Mouse (Mus musculus) midbrain, embryonic 12.5 days (tissue): ENCODE data around the gene Gm45717. TPM values are rescaled to one million over a fixed set of nuclear protein-coding genes. Genes with fewer than 3 reads are reported as not detected.
A peak's percentile ranks its signal among the peaks of the same experiment; 100 is the strongest.

Experiments used
- ATAC-seq: fragments of 200-750 bp; cut with Nextera tagmentation; 2 replicates; pipeline ENCODE4 v1.8.0; 2017; ENCODE audit warnings: low read depth, moderate TSS enrichment, moderate library complexity; ENCODE audit not compliant: low FRiP score
- H3K27ac ChIP-seq: fragments of 300-500 bp; sonication (generic); replicated peaks from 2 replicates; pipeline ENCODE4 v1.5.1; 2016; ENCODE audit warnings: mild to moderate bottlenecking
- H3K27me3 ChIP-seq: fragments of 300-500 bp; sonication (generic); 2 replicates; pipeline ENCODE4 v1.6.1; 2016; ENCODE audit warnings: mild to moderate bottlenecking
- H3K36me3 ChIP-seq: fragments of 300-500 bp; sonication (generic); 2 replicates; pipeline ENCODE4 v1.6.1; 2016
- H3K4me1 ChIP-seq: fragments of 300-500 bp; sonication (generic); 2 replicates; pipeline ENCODE4 v1.6.1; 2016
- H3K4me2 ChIP-seq: fragments of 300-500 bp; sonication (generic); replicated peaks from 2 replicates; pipeline ENCODE4 v1.6.1; 2016; ENCODE audit warnings: mild to moderate bottlenecking, moderate library complexity
- H3K4me3 ChIP-seq: fragments of 300-500 bp; sonication (generic); 2 replicates; pipeline ENCODE4 v1.5.1; 2016; ENCODE audit warnings: mild to moderate bottlenecking
- H3K9ac ChIP-seq: fragments of 300-500 bp; sonication (generic); replicated peaks from 2 replicates; pipeline ENCODE4 v1.6.1; 2016; ENCODE audit warnings: mild to moderate bottlenecking, moderate library complexity
- H3K9me3 ChIP-seq: fragments of 300-500 bp; sonication (generic); 2 replicates; pipeline ENCODE4 v1.6.1; 2016; ENCODE audit warnings: mild to moderate bottlenecking
- WGBS: fragments of 180-500 bp; shearing (Covaris S2); methylation state at CpG from one replicate; pipeline ENCODE4 v1.1.7; 2016; 5-methylcytosine and 5-hydroxymethylcytosine counted together
- polyA plus RNA-seq: library from polyadenylated mRNA; unstranded; fragments of >200 nt; fragmentation: Nextera tagmentation; extraction: Ambion mirVana; gene quantifications from 2 replicates; pipeline ENCODE4 v1.2.1, GENCODE M21; 2016

Gene Gm45717
- not detected in 2 replicates for polyA plus RNA-seq

GRCm38 (mm10) chr7:140955758-140956555 lies at the start of gene Gm45717, which contains the start of gene Ifitm2:
Gene Gm45717, minus strand, starts transcription at chr7:140955937.
Gene Ifitm2, minus strand, starts transcription at chr7:140955987.
- Histone ChIP-seq H3K27me3 (0 out of 2 replicates have a peak, but pooled peaks cover 4% of the 10 kb centered on the region), H3K9ac (peak within 1 kb of the TSS; percentile 41), H3K4me3 (peak within 1 kb of the TSS; percentile 34), H3K9me3 (no peaks in the 10 kb centered on the region), H3K36me3 (no peaks in the 10 kb centered on the region), H3K27ac (no peak within 1 kb of the TSS), H3K4me2 (peak within 1 kb of the TSS; percentile 48), H3K4me1 (peaks cover 30% of the 10 kb centered on the region)
- peak; percentile 59; the same call in 1 of the 2 replicates for ATAC-seq
- 22% methylated on average over 11 of the region's 11 CpGs for WGBS

- no peaks in the 10 kb centered on the region for H3K36me3 ChIP-seq
- no peak overlapping the region for H3K9ac ChIP-seq
- H3K9me3 ChIP-seq: no peaks in the 10 kb centered on the region
- 85% methylated on average over 5 of the region's 5 CpGs for WGBS
- no peak for ATAC-seq
- no peaks in the 10 kb centered on the region for H3K27me3 ChIP-seq
- H3K27ac ChIP-seq: no peak overlapping the region
- no peak overlapping the region for H3K4me2 ChIP-seq
- H3K4me1 ChIP-seq: peaks cover 1% of the 10 kb centered on the region; the same call in 1 of the 2 replicates
- H3K4me3 ChIP-seq: no peak overlapping the region
Observed at GRCm38 (mm10) chr7:141003248-141004010, 47.7 kb upstream of the Gm45717 start.

- H3K27ac ChIP-seq: no peak overlapping the region
- H3K9ac ChIP-seq: no peak overlapping the region
- no peak overlapping the region for H3K4me3 ChIP-seq
- no peaks in the 10 kb centered on the region for H3K4me1 ChIP-seq
- 76% methylated on average over 15 of the region's 15 CpGs for WGBS
- no peaks in the 10 kb centered on the region for H3K27me3 ChIP-seq
- no peak overlapping the region for H3K4me2 ChIP-seq
- H3K9me3 ChIP-seq: no peaks in the 10 kb centered on the region
- H3K36me3 ChIP-seq: no peaks in the 10 kb centered on the region
- ATAC-seq: no peak
Observed at GRCm38 (mm10) chr7:141000881-141001708, 45.4 kb upstream of the Gm45717 start.

GRCm38 (mm10) chr7:140998853-140999700 lies 43.3 kb upstream of the Gm45717 start:
- no peak for ATAC-seq
- no peak overlapping the region for H3K4me3 ChIP-seq
- no peaks in the 10 kb centered on the region for H3K36me3 ChIP-seq
- no peaks in the 10 kb centered on the region for H3K27me3 ChIP-seq
- H3K27ac ChIP-seq: no peak overlapping the region
- H3K4me1 ChIP-seq: no peaks in the 10 kb centered on the region
- WGBS: 94% methylated on average over 11 of the region's 11 CpGs
- no peak overlapping the region for H3K9ac ChIP-seq
- H3K9me3 ChIP-seq: no peaks in the 10 kb centered on the region
- H3K4me2 ChIP-seq: no peak overlapping the region

DNA sequence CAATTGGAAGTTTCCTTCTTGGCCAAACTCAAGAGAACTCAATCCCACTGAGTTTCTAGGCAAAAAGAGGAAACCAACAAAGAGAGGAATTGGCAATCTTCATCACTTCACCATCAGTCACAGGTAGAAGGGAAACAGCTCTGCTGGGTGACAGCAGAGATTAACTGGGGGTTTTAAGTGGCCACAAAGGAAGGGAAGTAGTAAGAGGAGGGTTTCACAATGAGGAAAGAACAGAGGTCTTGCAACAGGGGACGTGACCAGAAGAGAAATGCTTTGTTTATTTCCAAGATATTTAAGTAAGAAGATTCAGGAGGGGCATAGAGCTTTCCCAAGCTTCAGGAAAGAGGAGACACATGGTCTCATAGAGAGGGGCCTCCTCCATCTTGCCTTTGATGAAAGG lies 42.1 kb upstream of the Gm45717 start:
- H3K27me3 ChIP-seq: no peaks in the 10 kb centered on the region
- no peak overlapping the region for H3K27ac ChIP-seq
- H3K36me3 ChIP-seq: no peaks in the 10 kb centered on the region
- H3K4me2 ChIP-seq: no peak overlapping the region
- ATAC-seq: no peak
- H3K4me3 ChIP-seq: no peak overlapping the region
- H3K4me1 ChIP-seq: no peaks in the 10 kb centered on the region
- WGBS: 67% methylated on average over 1 of the region's 1 CpGs
- H3K9ac ChIP-seq: no peak overlapping the region
- H3K9me3 ChIP-seq: no peaks in the 10 kb centered on the region

- Histone ChIP-seq H3K4me1 (no peaks in the 10 kb centered on the region), H3K27ac (no peak overlapping the region), H3K4me2 (no peak overlapping the region), H3K36me3 (no peaks in the 10 kb centered on the region), H3K9ac (no peak overlapping the region), H3K27me3 (no peaks in the 10 kb centered on the region), H3K4me3 (no peak overlapping the region), H3K9me3 (no peaks in the 10 kb centered on the region)
- 89% methylated on average over 14 of the region's 14 CpGs for WGBS
- no peak for ATAC-seq
Observed at GRCm38 (mm10) chr7:140991117-140991689, 35.5 kb upstream of the Gm45717 start.

DNA sequence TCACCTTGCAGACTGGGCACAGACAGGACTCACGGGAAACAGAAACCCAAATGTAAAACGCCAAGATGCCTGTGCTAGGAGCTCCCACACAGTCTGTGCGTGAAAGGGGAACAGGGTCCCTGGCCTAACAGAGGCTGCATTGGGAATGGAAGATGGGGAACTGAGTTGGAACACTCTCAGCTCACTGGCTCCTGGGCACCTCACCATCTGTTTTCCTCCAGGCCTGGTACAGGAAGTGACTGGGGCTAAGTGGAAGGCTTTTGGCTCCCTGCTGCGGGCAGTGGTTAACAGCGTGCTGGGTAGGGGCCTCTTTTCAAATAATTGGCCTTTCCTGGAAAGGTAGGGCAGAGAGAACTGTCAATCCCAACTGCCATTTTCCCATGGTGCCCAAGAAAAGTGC lies 34.9 kb upstream of the Gm45717 start:
- no peak overlapping the region for H3K4me3 ChIP-seq
- H3K9ac ChIP-seq: no peak overlapping the region
- no peaks in the 10 kb centered on the region for H3K27me3 ChIP-seq
- H3K36me3 ChIP-seq: no peaks in the 10 kb centered on the region
- H3K27ac ChIP-seq: no peak overlapping the region
- no peaks in the 10 kb centered on the region for H3K9me3 ChIP-seq
- no peak overlapping the region for H3K4me2 ChIP-seq
- no peaks in the 10 kb centered on the region for H3K4me1 ChIP-seq
- ATAC-seq: no peak
- 72% methylated on average over 5 of the region's 5 CpGs for WGBS

GRCm38 (mm10) chr7:140990185-140990584 lies 34.4 kb upstream of the Gm45717 start:
- Histone ChIP-seq H3K9ac (no peak overlapping the region), H3K27me3 (no peaks in the 10 kb centered on the region), H3K4me1 (no peaks in the 10 kb centered on the region), H3K36me3 (no peaks in the 10 kb centered on the region), H3K4me3 (no peak overlapping the region), H3K4me2 (no peak overlapping the region), H3K9me3 (no peaks in the 10 kb centered on the region), H3K27ac (no peak overlapping the region)
- no peak for ATAC-seq
- 82% methylated on average over 6 of the region's 6 CpGs for WGBS

GRCm38 (mm10) chr7:140989022-140989421 lies 33.3 kb upstream of the Gm45717 start:
- Histone ChIP-seq H3K27me3 (no peaks in the 10 kb centered on the region), H3K9me3 (no peaks in the 10 kb centered on the region), H3K36me3 (no peaks in the 10 kb centered on the region), H3K4me1 (no peaks in the 10 kb centered on the region), H3K9ac (no peak overlapping the region), H3K4me3 (no peak overlapping the region), H3K27ac (no peak overlapping the region), H3K4me2 (no peak overlapping the region)
- ATAC-seq: no peak
- 77% methylated on average over 4 of the region's 4 CpGs for WGBS

DNA sequence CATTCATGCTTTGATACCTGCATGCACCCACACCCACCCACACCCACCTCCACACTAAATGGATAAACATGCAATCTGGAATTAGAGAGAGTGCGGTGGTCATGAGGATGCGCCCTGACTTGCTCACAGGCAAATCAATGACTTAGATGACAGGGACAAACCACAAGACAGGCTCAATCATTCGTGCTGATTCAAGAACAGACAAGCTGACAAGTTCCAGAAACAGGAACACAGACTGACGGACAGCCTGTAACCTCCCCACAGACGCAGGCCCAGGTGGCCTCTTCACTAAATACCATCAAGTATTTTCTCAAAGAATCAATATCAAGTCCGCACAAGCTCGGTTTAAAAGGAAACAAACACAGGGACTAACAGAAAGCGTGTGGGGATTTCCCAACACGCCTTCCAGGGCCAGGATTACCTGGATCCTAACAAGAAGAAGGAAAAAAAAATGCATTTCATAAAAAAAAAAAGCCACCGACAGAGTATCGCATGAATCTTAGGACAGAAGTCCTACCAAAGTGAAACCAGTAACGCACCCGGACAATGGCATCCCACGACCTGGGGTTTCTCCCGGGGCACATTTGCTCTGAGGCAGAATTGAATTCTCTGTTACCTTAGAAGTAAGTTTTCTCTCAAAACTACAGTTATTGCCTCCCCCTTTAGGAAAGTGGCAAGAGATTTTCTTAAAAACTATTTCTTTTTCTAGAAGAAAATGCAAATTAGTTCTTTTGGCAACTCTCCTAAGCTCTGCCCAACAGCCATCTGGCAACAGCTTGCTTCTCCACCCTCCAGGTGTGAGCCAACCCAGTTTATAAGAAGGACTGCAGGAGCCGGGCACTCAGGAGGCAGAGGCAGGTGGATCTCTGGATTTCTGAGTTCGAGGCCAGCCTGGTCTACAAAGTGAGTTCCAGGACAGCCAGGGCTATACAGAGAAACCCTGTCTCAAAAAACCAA lies 31.7 kb upstream of the Gm45717 start:
- Histone ChIP-seq H3K27ac (no peak overlapping the region), H3K4me1 (no peaks in the 10 kb centered on the region), H3K4me3 (no peak overlapping the region), H3K27me3 (no peaks in the 10 kb centered on the region), H3K9me3 (no peaks in the 10 kb centered on the region), H3K36me3 (no peaks in the 10 kb centered on the region), H3K4me2 (no peak overlapping the region), H3K9ac (no peak overlapping the region)
- WGBS: 89% methylated on average over 17 of the region's 17 CpGs
- ATAC-seq: no peak
